Mouse (Mus musculus) C2C12 (cell line): ENCODE data around the gene Olfr732. TPM values are rescaled to one million over a fixed set of nuclear protein-coding genes. Genes with fewer than 3 reads are reported as not detected.

Source experiments
- H3K27me3 ChIP-seq: one replicate; pipeline ENCODE4 v1.6.1; 2011; ENCODE audit not compliant: control insufficient read depth, insufficient read depth, insufficient read length
- H3K36me3 ChIP-seq: one replicate; pipeline ENCODE4 v1.6.1; 2011; ENCODE audit not compliant: control insufficient read depth, insufficient read depth
- H3K4me3 ChIP-seq: one replicate; pipeline ENCODE4 v1.5.1; 2011; ENCODE audit warnings: mild to moderate bottlenecking, control low read depth; ENCODE audit not compliant: poor library complexity, insufficient read depth, severe bottlenecking
- H3K79me2 ChIP-seq: one replicate; pipeline ENCODE4 v1.6.1; 2011; ENCODE audit not compliant: control insufficient read depth, insufficient read depth
- H3K79me3 ChIP-seq: one replicate; pipeline ENCODE4 v1.6.1; 2011; ENCODE audit warnings: low read depth, control low read depth
- H3ac ChIP-seq: one replicate; pipeline ENCODE3; 2011; ENCODE audit warnings: low read depth; ENCODE audit not compliant: control insufficient read depth, insufficient read length
- CEBPB ChIP-seq: IDR thresholded peaks from one replicate; pipeline ENCODE4 v1.6.1; 2011; ENCODE audit warnings: low read depth, mild to moderate bottlenecking, control low read depth, moderate library complexity
- CTCF ChIP-seq: IDR thresholded peaks from one replicate; pipeline ENCODE4 v1.5.1; 2011; ENCODE audit not compliant: control insufficient read depth, insufficient read depth, insufficient read length
- FOSL1 ChIP-seq: IDR thresholded peaks from one replicate; pipeline ENCODE4 v1.8.0; 2011; ENCODE audit warnings: mild to moderate bottlenecking, low read length; ENCODE audit not compliant: poor library complexity, insufficient read depth, severe bottlenecking
- MAX ChIP-seq: IDR thresholded peaks from one replicate; pipeline ENCODE4 v1.6.1; 2011; ENCODE audit warnings: mild to moderate bottlenecking, control low read depth
- MYOD1 ChIP-seq: IDR thresholded peaks from one replicate; pipeline ENCODE4 v1.6.1; 2011; ENCODE audit warnings: low read depth; ENCODE audit not compliant: control insufficient read depth, insufficient read length
- MYOG ChIP-seq: IDR thresholded peaks from one replicate; pipeline ENCODE4 v1.6.1; 2011; ENCODE audit not compliant: control insufficient read depth, insufficient read length; ENCODE audit errors: extremely low read depth
- USF1 ChIP-seq: IDR thresholded peaks from one replicate; pipeline ENCODE4 v1.6.1; 2011; ENCODE audit warnings: low read depth, mild to moderate bottlenecking, control low read depth, moderate library complexity
- long read RNA-seq, 2 experiments: library from polyadenylated mRNA; unstranded; transcript quantifications; one replicate each; pipeline ENCODE4 v2.0.0; 2019 to 2020
- polyA plus RNA-seq: library from polyadenylated mRNA; unstranded; fragments of >200 nt; fragmentation: generic; extraction: Trizol; gene quantifications from one replicate; pipeline ENCODE4 v1.2.1, GENCODE M21; 2012; ENCODE audit warnings: missing spikeins

The Olfr732 gene
- polyA plus RNA-seq = not detected
- long read RNA-seq, experiment 1 = 0 reads
- long read RNA-seq, experiment 2 = 0 reads

DNA sequence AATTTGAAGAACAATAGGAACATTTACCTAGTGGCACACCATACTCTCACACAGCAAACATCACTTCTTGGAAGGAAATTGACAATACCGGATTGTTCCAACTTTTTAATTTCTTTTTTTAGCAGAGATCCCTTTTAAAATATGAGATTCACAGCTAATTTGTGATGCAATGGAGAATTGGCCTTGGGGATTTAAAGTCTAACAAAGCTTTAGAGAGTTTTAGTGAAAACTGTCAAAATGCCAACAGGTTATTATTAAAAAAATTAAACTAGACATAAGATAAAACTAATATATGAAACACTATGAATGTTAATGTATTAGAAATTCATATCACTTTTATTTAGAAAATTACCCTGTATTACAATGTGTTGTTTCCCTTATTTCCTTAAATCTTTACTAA lies at the start of gene Olfr732:
Gene Olfr732 (minus strand): TSS at position 101 of the 400 bp plus-strand sequence.
- Histone ChIP-seq H3K4me3 (no peak within 1 kb of the TSS), H3K79me3 (no peaks in the 10 kb centered on the region), H3K36me3 (no peaks in the 10 kb centered on the region), H3K79me2 (no peaks in the 10 kb centered on the region), H3ac (no peak within 1 kb of the TSS), H3K27me3 (no peaks in the 10 kb centered on the region)
- no peak for TF ChIP-seq CTCF
- TF ChIP-seq FOSL1 = no peak
- no peak for TF ChIP-seq MYOG
- no peak for TF ChIP-seq MAX
- no peak for TF ChIP-seq MYOD1
- TF ChIP-seq CEBPB = no peak
- TF ChIP-seq USF1 = no peak

- no peak within 1 kb of the TSS for H3ac ChIP-seq
- no peaks in the 10 kb centered on the region for H3K79me2 ChIP-seq
- no peaks in the 10 kb centered on the region for H3K79me3 ChIP-seq
- H3K36me3 ChIP-seq = no peaks in the 10 kb centered on the region
- H3K4me3 ChIP-seq = no peak within 1 kb of the TSS
- TF ChIP-seq CTCF = no peak
- no peak for TF ChIP-seq MYOG
- no peak for TF ChIP-seq MYOD1
- no peak for TF ChIP-seq CEBPB
- TF ChIP-seq FOSL1 = no peak
- TF ChIP-seq USF1 = no peak
- TF ChIP-seq MAX = no peak
- H3K27me3 ChIP-seq = no peaks in the 10 kb centered on the region
Measured at GRCm38 (mm10) chr14:50326661-50327060, 42.7 kb upstream of the Olfr732 start, which contains the start of gene Olfr734. TSS of gene Olfr734 (minus strand) at chr14:50326761.

- Histone ChIP-seq H3K4me3 (no peak within 1 kb of the TSS), H3K36me3 (no peaks in the 10 kb centered on the region), H3K27me3 (no peaks in the 10 kb centered on the region), H3K79me2 (no peaks in the 10 kb centered on the region), H3K79me3 (no peaks in the 10 kb centered on the region), H3ac (no peak within 1 kb of the TSS)
- TF ChIP-seq CTCF = no peak
- no peak for TF ChIP-seq MYOD1
- TF ChIP-seq MAX = no peak
- TF ChIP-seq FOSL1 = no peak
- TF ChIP-seq MYOG = no peak
- TF ChIP-seq CEBPB = no peak
- no peak for TF ChIP-seq USF1
Measured at GRCm38 (mm10) chr14:50301422-50301821, 17.4 kb upstream of the Olfr732 start, which contains the start of gene Olfr733. TSS of gene Olfr733 (minus strand) at chr14:50301522.

GRCm38 (mm10) chr14:50241766-50242165 lies 42.2 kb downstream of the Olfr732 start, which contains the start of gene Olfr731:
TSS of gene Olfr731 (minus strand) at chr14:50241866.
- Histone ChIP-seq H3K27me3 (no peaks in the 10 kb centered on the region), H3K36me3 (no peaks in the 10 kb centered on the region), H3K4me3 (no peak within 1 kb of the TSS), H3K79me2 (no peaks in the 10 kb centered on the region), H3K79me3 (no peaks in the 10 kb centered on the region), H3ac (no peak within 1 kb of the TSS)
- TF ChIP-seq CTCF (no peak), MYOD1 (no peak), USF1 (no peak), MAX (no peak), CEBPB (no peak), MYOG (no peak), FOSL1 (no peak)

Other genes starting within 250 kb of the Olfr732 start
- not detected for gene Olfr725, start 243.8 kb downstream of the Olfr732 start, polyA plus RNA-seq
- gene Olfr726, start 193.3 kb downstream of the Olfr732 start, polyA plus RNA-seq = not detected
- gene Olfr727, start 161.0 kb downstream of the Olfr732 start, polyA plus RNA-seq = not detected
- not detected for gene Olfr728, start 141.5 kb downstream of the Olfr732 start, polyA plus RNA-seq
- not detected for gene Olfr729, start 131.3 kb downstream of the Olfr732 start, polyA plus RNA-seq
- not detected for gene Olfr730, start 96.0 kb downstream of the Olfr732 start, polyA plus RNA-seq
- not detected for gene Olfr731, start 42.3 kb downstream of the Olfr732 start, polyA plus RNA-seq
- not detected for gene Olfr733, start 17.3 kb upstream of the Olfr732 start, polyA plus RNA-seq
- gene Olfr734, start 42.6 kb upstream of the Olfr732 start, polyA plus RNA-seq = not detected
- not detected for gene Olfr735, start 64.7 kb upstream of the Olfr732 start, polyA plus RNA-seq
- not detected for gene Tlr11, start 73.7 kb upstream of the Olfr732 start, polyA plus RNA-seq
- not detected for gene Olfr736, start 97.0 kb upstream of the Olfr732 start, polyA plus RNA-seq
- gene Olfr738, start 123.4 kb upstream of the Olfr732 start, polyA plus RNA-seq = not detected
- not detected for gene Olfr739, start 134.4 kb upstream of the Olfr732 start, polyA plus RNA-seq
- gene Olfr740, start 161.3 kb upstream of the Olfr732 start, polyA plus RNA-seq = not detected
- gene Olfr741, start 188.5 kb upstream of the Olfr732 start, polyA plus RNA-seq = not detected
- gene Olfr742, start 219.4 kb upstream of the Olfr732 start, polyA plus RNA-seq = not detected
- not detected for gene Olfr743, start 237.6 kb upstream of the Olfr732 start, polyA plus RNA-seq